Mouse (Mus musculus) hindbrain, embryonic 15.5 days (tissue): ENCODE measurements around the gene Psmc3. TPM values are rescaled to one million over a fixed set of nuclear protein-coding genes. Genes with fewer than 3 reads are reported as not detected.
"Not testable (repeated sequence)": the region's sequence is repeated elsewhere in the genome, so short reads cannot be mapped to it uniquely, and the experiment has no call there.

ENCODE experiments used
- ATAC-seq: fragments of 200-750 bp; cut with Nextera tagmentation; 2 replicates; pipeline ENCODE4 v1.8.0; 2017; ENCODE audit warnings: low read depth, moderate number of reproducible peaks, moderate TSS enrichment; ENCODE audit not compliant: low FRiP score
- H3K27ac ChIP-seq: fragments of 300-500 bp; sonication (generic); replicated peaks from 2 replicates; pipeline ENCODE4 v1.5.1; 2015; ENCODE audit warnings: mild to moderate bottlenecking, inconsistent platforms
- H3K27me3 ChIP-seq: fragments of 300-500 bp; sonication (generic); 2 replicates; pipeline ENCODE4 v1.6.1; 2015; ENCODE audit warnings: control low read depth, inconsistent platforms
- H3K36me3 ChIP-seq: fragments of 300-500 bp; sonication (generic); 2 replicates; pipeline ENCODE4 v1.6.1; 2015; ENCODE audit warnings: control low read depth, inconsistent platforms
- H3K4me1 ChIP-seq: fragments of 300-500 bp; sonication (generic); replicated peaks from 2 replicates; pipeline ENCODE4 v1.6.1; 2015; ENCODE audit warnings: control low read depth, inconsistent platforms
- H3K4me2 ChIP-seq: fragments of 300-500 bp; sonication (generic); 2 replicates; pipeline ENCODE4 v1.6.1; 2015; ENCODE audit warnings: moderate library complexity, mild to moderate bottlenecking, inconsistent platforms
- H3K4me3 ChIP-seq: fragments of 300-500 bp; sonication (generic); 2 replicates; pipeline ENCODE4 v1.5.1; 2015; ENCODE audit warnings: mild to moderate bottlenecking, inconsistent platforms
- H3K9ac ChIP-seq: fragments of 300-500 bp; sonication (generic); 2 replicates; pipeline ENCODE4 v1.6.1; 2015; ENCODE audit warnings: inconsistent platforms
- H3K9me3 ChIP-seq: fragments of 300-500 bp; sonication (generic); 2 replicates; pipeline ENCODE4 v1.6.1; 2016; ENCODE audit warnings: control low read depth, inconsistent platforms
- WGBS: fragments of 180-500 bp; shearing (Covaris S2); methylation state at CpG from one replicate; pipeline ENCODE4 v1.1.7; 2015; 5-methylcytosine and 5-hydroxymethylcytosine counted together
- polyA plus RNA-seq: library from polyadenylated mRNA; unstranded; fragments of >200 nt; fragmentation: Nextera tagmentation; extraction: Ambion mirVana; gene quantifications from 2 replicates; pipeline ENCODE4 v1.2.1, GENCODE M21; 2015

The Psmc3 gene
- polyA plus RNA-seq, 1 experiment from 2014 or later, result 239 TPM

GRCm38 (mm10) chr2:91108156-91108555, 54.3 kb downstream of the Psmc3 start:
- ATAC-seq, result no peak
- Histone ChIP-seq H3K4me3 (no peak overlapping the region), H3K36me3 (no peaks in the 10 kb centered on the region), H3K27ac (no peak overlapping the region), H3K4me1 (no peaks in the 10 kb centered on the region), H3K27me3 (no peaks in the 10 kb centered on the region), H3K9ac (no peak overlapping the region), H3K4me2 (no peak overlapping the region), H3K9me3 (no peaks in the 10 kb centered on the region)
- WGBS, result 87% methylated on average over 3 of the region's 3 CpGs

GRCm38 (mm10) chr2:91109241-91109640, 55.4 kb downstream of the Psmc3 start:
- WGBS, result 85% methylated on average over 5 of the region's 5 CpGs
- Histone ChIP-seq H3K4me3 (no peak overlapping the region), H3K4me2 (no peak overlapping the region), H3K9me3 (no peaks in the 10 kb centered on the region), H3K36me3 (no peaks in the 10 kb centered on the region), H3K27me3 (no peaks in the 10 kb centered on the region), H3K9ac (no peak overlapping the region), H3K27ac (no peak overlapping the region), H3K4me1 (no peaks in the 10 kb centered on the region)
- no peak for ATAC-seq

GRCm38 (mm10) chr2:91109807-91110385, 56.1 kb downstream of the Psmc3 start:
- 0 out of 2 replicates have a peak, but pooled peaks cover 4% of the 10 kb centered on the region for H3K27me3 ChIP-seq

GRCm38 (mm10) chr2:91110429-91110828, 56.6 kb downstream of the Psmc3 start:
- no peak overlapping the region for H3K27ac ChIP-seq
- 74% methylated on average over 6 of the region's 6 CpGs for WGBS
- no peak overlapping the region for H3K9ac ChIP-seq
- ATAC-seq, result no peak
- no peaks in the 10 kb centered on the region for H3K36me3 ChIP-seq
- H3K4me3 ChIP-seq, result no peak overlapping the region
- peaks cover 6% of the 10 kb centered on the region; the same call in 1 of the 2 replicates for H3K27me3 ChIP-seq
- no peak overlapping the region for H3K4me2 ChIP-seq
- H3K9me3 ChIP-seq, result no peaks in the 10 kb centered on the region
- H3K4me1 ChIP-seq, result peaks cover 6% of the 10 kb centered on the region

More at GRCm38 (mm10) chr2:91109807-91110385, 56.1 kb downstream of the Psmc3 start:
- H3K4me3 ChIP-seq, result no peak overlapping the region
- H3K4me1 ChIP-seq, result peaks cover under 1% of the 10 kb centered on the region; the same call in 1 of the 2 replicates
- no peak for ATAC-seq
- H3K9me3 ChIP-seq, result no peaks in the 10 kb centered on the region
- H3K9ac ChIP-seq, result no peak overlapping the region
- H3K27ac ChIP-seq, result no peak overlapping the region
- 93% methylated on average over 5 of the region's 5 CpGs for WGBS
- no peaks in the 10 kb centered on the region for H3K36me3 ChIP-seq
- H3K4me2 ChIP-seq, result no peak overlapping the region

- not testable (repeated sequence) for H3K36me3 ChIP-seq, H3K9ac ChIP-seq, H3K4me1 ChIP-seq, H3K27me3 ChIP-seq, H3K27ac ChIP-seq, ATAC-seq, H3K4me3 ChIP-seq, H3K4me2 ChIP-seq, H3K9me3 ChIP-seq
- 91% methylated on average over 3 of the region's 3 CpGs for WGBS
These were observed 58.0 kb downstream of the Psmc3 start for GRCm38 (mm10) chr2:91111832-91112231.

GRCm38 (mm10) chr2:91112491-91112890, 58.7 kb downstream of the Psmc3 start:
- Histone ChIP-seq H3K4me2 (no peak overlapping the region), H3K9me3 (no peaks in the 10 kb centered on the region), H3K27me3 (peaks cover 6% of the 10 kb centered on the region; the same call in 1 of the 2 replicates), H3K4me3 (no peak overlapping the region), H3K36me3 (no peaks in the 10 kb centered on the region), H3K9ac (no peak overlapping the region), H3K4me1 (peaks cover 7% of the 10 kb centered on the region), H3K27ac (no peak overlapping the region)
- ATAC-seq, result no peak
- WGBS, result 66% methylated on average over 4 of the region's 4 CpGs

GRCm38 (mm10) chr2:91113334-91113733, 59.5 kb downstream of the Psmc3 start:
- Histone ChIP-seq H3K36me3 (no peaks in the 10 kb centered on the region), H3K9ac (no peak overlapping the region), H3K4me1 (peaks cover 7% of the 10 kb centered on the region), H3K4me3 (no peak overlapping the region), H3K9me3 (no peaks in the 10 kb centered on the region), H3K27me3 (peaks cover 6% of the 10 kb centered on the region; the same call in 1 of the 2 replicates), H3K27ac (no peak overlapping the region), H3K4me2 (no peak overlapping the region)
- 87% methylated on average over 10 of the region's 10 CpGs for WGBS
- no peak for ATAC-seq

- Histone ChIP-seq H3K4me3 (no peak overlapping the region), H3K36me3 (no peaks in the 10 kb centered on the region), H3K4me1 (peaks cover 7% of the 10 kb centered on the region), H3K4me2 (no peak overlapping the region), H3K27ac (no peak overlapping the region), H3K9ac (no peak overlapping the region), H3K27me3 (peaks cover 6% of the 10 kb centered on the region; the same call in 1 of the 2 replicates), H3K9me3 (no peaks in the 10 kb centered on the region)
- ATAC-seq, result no peak
- 72% methylated on average over 6 of the region's 6 CpGs for WGBS
These were observed 60.0 kb downstream of the Psmc3 start for GRCm38 (mm10) chr2:91113852-91114251.

GRCm38 (mm10) chr2:91114781-91115577, 61.2 kb downstream of the Psmc3 start:
- 8% methylated on average over 42 of the region's 42 CpGs for WGBS
- peak overlapping the region; percentile 16; the same call in 1 of the 2 replicates for H3K9ac ChIP-seq
- peaks cover 7% of the 10 kb centered on the region for H3K4me1 ChIP-seq
- peak overlapping the region; percentile 34 for H3K4me3 ChIP-seq
- peak; percentile 39; the same call in 1 of the 2 replicates for ATAC-seq
- no peaks in the 10 kb centered on the region for H3K9me3 ChIP-seq
- H3K36me3 ChIP-seq, result no peaks in the 10 kb centered on the region
- H3K27me3 ChIP-seq, result peaks cover 6% of the 10 kb centered on the region; the same call in 1 of the 2 replicates
- H3K27ac ChIP-seq, result no peak overlapping the region
- H3K4me2 ChIP-seq, result peak overlapping the region; percentile 70

GRCm38 (mm10) chr2:91115578-91115970, 61.8 kb downstream of the Psmc3 start:
- H3K27me3 ChIP-seq, result peaks cover 6% of the 10 kb centered on the region; the same call in 1 of the 2 replicates
- peak overlapping the region; percentile 16; the same call in 1 of the 2 replicates for H3K9ac ChIP-seq
- no peaks in the 10 kb centered on the region for H3K9me3 ChIP-seq
- peak overlapping the region; percentile 70 for H3K4me2 ChIP-seq
- 29% methylated on average over 12 of the region's 12 CpGs for WGBS
- peaks cover 7% of the 10 kb centered on the region for H3K4me1 ChIP-seq
- H3K36me3 ChIP-seq, result no peaks in the 10 kb centered on the region
- no peak overlapping the region for H3K27ac ChIP-seq
- no peak for ATAC-seq
- peak overlapping the region; percentile 34 for H3K4me3 ChIP-seq
